Mouse (Mus musculus) testis, postnatal 14 days (tissue): ENCODE measurements around the gene Ifi209.
"Not testable (repeated sequence)": the region's sequence is repeated elsewhere in the genome, so short reads cannot be mapped to it uniquely, and the experiment has no call there.

ENCODE experiments used
- DNase-seq: peaks from one replicate; pipeline ENCODE4 v3.0.0; 2021; ENCODE audit warnings: low spot score

The Ifi209 gene

DNA sequence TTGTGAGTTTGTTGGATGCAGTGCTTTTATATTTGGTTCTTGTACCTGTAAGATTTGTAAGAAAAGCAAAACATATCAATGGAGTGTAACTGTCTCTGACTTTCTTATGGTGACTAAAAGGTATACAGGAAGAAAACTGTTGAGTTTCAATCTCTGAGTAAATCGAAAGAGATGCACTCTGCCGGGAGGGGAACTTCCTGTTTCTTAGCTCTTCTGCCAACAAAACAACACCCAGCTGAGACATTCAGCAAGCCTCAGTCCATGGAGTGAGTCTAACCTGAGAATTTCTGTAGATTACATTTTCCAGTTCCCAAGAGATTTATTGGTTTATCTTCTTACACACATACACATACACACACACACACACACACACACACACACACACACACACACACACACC, at the start of gene Ifi209:
TSS of gene Ifi209 (plus strand) at position 296 of the 400 bp plus-strand sequence.
- not testable (repeated sequence) for DNase-seq

DNA sequence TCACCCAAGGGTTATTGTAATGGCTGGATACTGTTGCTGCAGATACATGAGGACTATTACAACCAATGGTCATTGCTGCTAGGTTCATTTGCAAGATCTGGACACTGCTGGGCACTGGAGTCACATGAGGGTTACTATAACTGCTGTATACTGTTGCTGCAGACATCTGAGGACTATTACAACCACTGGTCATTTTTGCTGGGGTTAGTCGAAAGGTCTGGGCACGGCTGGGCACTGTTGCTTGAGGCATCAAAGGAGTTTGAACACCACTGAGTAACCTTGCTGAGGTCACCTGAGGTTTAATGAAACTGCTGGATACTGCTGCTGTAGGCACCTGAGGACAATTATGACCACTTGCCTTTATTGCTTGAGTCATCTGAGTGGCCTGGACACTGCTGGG, 41.0 kb upstream of the Ifi209 start:
- DNase-seq, result not testable (repeated sequence)

DNA sequence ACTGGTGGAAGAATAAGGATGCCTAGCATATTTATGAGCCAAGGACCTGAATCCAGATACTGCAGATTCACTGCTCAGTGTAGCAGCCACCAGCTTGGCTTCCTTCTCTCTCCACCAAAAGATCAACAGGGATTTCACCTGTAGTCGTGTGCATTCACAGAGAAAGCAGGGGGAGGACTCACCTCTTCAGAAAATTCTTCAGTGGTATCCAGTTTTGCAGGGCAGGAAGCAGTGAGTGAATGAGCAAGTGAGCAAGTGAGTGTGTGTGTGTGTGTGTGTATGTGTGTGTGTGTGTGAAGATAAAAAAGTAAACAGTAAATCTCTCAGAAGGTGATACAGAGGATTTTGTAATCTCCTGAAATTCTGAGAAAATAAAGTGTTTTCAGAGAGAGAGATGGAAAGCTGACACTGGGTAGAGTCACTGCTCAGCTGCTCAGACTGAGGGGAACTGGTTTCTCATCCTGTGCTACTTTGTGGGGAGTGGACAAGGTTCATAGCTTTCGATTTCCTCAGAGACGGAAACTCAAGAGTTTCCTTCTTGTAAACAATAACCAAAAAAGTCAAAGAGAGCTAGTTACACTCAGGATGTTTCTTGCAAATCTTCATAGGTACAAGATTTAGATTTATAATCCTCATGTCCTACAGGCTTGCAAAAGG, 31.8 kb upstream of the Ifi209 start, which contains the start of gene Ifi213:
TSS of gene Ifi213 (minus strand) at position 437 of the 657 bp plus-strand sequence.
- DNase-seq, result not testable (repeated sequence)

DNA sequence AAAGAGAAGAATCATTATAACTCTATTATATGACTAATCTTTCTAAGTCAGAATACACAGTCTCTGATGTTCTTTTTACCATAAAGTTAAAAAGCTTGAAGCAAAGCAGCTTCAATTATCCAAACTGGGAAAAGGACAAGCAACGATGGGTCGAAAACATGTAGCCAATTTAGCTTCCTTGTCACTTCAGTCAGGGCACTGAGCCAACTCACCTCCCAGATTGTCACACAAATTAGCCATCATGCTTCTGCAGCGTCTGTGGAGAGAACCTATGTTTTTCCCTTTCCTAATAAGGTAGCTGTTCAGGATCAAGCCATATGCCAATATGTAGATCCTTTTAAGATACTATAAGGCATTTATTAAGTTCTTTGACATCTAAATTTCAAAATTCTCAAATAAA, 20.4 kb upstream of the Ifi209 start:
- DNase-seq, result not testable (repeated sequence)

DNA sequence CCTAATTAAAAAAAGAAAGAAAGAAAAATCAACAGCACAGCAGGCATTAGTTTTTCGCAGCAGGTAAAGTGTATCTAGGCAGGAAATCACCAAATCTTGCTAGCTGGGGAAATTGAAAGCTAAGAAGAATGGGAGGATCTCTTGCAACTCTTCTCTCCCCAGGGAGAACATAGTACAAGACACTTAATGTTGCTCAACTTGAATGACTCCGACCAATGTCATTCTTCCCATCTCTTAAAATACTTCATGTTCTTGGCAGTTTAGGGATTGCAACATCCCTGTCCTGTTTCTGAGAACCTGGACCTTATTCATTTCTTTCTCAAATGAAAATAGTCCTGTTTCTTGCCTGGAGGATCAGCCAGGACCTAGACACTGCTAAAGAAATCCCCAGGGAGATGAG, 8.5 kb upstream of the Ifi209 start:
- not testable (repeated sequence) for DNase-seq

DNA sequence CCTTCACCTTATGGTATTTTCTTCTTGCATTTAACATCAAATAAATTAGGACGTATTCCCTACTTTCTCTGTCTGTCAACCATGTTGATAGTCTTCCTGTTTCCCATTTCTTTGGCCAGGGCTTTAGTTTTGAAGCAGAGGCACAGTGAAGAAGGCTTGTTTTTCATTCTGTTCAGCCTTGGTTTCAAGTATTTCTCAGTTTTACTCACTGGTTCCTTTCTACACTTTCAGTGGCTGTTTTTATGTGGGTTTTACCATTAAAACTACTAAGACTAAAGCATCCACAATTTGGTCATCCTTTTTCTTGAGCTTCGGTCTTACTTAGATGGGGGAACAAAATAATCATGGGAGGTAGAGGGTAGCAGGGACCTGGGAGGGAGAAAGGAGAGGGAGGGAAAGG, 6.7 kb upstream of the Ifi209 start:
- DNase-seq, result no peak

DNA sequence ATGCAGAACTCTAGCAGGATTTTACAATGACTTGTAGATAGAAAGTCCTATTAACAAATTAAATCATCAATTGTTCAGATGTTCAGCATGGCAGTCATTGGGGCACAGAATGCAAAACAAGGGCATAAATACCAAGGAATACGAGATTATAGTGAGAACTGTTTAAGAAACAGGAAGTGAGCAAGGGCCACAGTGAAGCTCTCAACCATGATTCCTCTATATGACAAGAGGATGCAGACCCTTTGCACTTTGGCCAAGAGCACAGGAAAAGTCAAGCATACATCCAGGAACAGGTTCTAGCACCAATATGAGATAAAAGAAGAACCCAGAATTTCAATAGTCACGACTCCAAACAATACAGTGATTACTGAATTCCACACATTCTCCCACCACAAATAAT, 4.0 kb upstream of the Ifi209 start:
- no peak for DNase-seq

DNA sequence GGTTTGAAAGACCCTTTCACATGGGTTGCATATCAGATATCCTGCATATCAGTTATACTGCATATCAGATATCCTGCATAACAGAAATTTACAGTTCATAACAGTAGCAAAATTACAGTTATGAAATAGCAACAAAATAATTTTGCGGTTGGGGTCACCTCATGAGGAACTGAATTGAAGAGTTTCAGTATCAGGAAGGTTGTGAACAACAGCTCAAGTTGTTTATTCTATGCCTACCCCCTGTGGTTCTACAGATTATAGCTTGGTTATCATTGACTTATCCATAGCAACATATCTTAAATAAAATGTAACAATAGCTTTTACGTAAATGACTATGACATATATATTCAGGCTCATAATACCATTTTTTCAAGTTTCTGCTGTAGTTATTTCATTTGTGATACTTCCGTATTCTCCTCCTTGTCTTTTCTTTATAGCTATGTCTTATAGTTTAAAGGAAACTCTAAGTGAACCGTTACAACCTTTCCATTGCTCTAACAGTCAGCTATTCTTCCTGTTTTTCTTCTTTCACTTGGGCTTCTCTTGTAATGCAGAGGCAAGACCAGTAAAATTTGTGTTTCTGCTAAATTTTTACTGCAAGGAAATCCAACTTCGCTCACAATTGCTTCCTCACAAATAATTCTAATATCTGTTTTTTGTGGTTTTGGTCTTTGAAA, 3.4 kb downstream of the Ifi209 start:
- DNase-seq, result no peak

DNA sequence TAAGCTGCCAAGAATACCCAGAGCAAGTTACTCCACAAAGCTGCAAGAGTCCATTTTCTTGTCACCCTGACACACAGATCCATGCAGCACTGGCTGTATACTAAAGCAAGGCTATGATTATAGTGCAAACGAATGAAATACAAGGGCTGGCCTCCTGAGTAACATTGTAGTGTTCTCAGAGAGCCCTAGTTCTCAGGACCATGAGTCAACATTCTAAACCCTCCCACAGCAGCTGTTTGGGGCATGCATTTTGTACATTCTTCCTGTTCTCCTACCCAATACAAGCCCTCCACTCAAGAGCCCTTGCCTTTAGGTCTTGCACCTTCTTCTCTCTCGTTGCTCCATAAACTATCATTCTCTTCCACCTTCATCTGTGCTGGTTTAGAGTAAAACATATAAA, 14.7 kb downstream of the Ifi209 start:
- DNase-seq, result no peak

DNA sequence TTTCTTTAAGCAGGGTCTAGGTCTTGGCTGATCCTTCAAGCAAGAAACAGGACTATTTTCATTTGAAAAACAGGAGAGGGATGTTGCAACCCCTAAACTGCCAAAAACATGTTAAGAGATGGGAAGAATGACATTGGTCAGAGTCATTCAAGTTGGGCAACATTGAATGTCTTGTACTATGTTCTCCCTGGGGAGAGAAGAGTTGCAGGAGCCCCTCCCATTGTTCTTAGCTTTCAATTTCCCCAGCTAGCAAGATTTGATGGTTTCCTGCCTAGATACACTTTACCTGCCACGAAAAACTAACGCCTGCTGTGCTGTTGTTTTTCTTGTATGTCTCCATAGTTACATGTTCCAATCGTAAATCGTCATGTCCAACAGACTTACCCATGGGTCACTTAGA, 27.3 kb downstream of the Ifi209 start:
- DNase-seq, result no peak

DNA sequence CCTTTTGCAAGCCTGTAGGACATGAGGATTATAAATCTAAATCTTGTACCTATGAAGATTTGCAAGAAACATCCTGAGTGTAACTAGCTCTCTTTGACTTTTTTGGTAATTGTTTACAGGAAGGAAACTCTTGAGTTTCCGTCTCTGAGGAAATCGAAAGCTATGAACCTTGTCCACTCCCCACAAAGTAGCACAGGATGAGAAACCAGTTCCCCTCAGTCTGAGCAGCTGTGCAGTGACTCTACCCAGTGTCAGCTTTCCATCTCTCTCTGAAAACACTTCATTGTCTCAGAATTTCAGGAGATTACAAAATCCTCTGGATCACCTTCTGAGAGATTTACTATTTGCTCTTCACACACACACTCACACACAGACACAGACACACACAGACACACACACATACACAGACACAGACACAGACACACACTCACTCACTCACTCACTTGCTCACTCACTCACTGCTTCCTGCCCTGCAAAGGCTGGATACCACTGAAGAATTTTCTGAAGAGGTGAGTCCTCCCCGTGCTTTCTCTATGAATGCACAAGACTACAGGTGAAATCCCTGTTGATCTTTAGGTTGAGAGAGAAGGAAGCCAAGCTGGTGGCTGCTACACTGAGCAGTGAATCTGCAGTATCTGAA, 42.9 kb downstream of the Ifi209 start, which contains the start of gene Ifi208:
TSS of gene Ifi208 (plus strand) at position 218 of the 640 bp plus-strand sequence.
- not testable (repeated sequence) for DNase-seq

DNA sequence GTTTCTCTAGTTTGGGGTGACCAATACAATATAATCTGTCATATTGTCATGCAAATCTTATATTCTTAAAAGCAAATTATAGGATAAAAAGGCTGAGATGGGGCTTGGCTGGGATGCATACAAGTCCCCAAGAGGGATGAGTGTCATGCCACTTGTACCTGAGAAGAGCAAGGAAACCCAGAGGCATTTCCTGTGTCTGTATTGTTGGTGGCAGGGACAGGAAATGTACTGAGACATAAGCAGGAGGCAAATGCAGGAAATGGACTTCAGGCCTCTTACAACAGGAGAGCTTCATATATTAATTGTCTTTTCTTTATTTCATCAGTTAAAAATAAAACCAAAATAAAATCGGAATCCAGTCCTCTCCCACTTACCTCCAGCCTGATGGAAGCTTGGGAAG, 47.9 kb downstream of the Ifi209 start:
- DNase-seq, result not testable (repeated sequence)

DNA sequence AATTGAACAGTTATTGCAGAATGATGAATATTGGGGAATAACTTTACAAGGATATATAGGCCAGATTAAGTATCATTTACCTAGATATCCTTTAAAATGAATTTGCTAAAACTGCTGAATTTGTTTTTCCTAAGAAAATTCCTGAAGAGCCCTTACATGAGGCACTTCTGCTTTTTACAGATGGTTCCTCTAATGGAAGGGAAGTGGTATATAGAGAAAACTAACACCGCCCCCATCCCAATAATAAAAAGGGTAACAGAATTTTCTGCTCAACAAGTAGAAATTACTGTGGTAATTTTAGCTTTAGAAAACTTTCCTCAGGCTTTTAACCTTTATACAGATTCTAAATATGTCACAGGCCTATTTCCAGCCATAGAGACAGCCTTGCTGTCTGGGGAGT, 63.6 kb downstream of the Ifi209 start:
- DNase-seq, result no peak
